Mouse (Mus musculus): ENCODE data around the gene Fbxo28.

Fbxo28 gene

GRCm38 (mm10) chr1:182288601-182289000 is 52.8 kb downstream of the Fbxo28 start:
- no peak for DNase-seq (ENCODE audit: low read depth, low spot score)

GRCm38 (mm10) chr1:182287781-182288180 is 53.6 kb downstream of the Fbxo28 start:
- DNase-seq (ENCODE audit: low read depth, low spot score) = no peak

- DNase-seq (ENCODE audit: low read depth, low spot score) = no peak
These were observed 56.6 kb downstream of the Fbxo28 start for GRCm38 (mm10) chr1:182284795-182285194.

GRCm38 (mm10) chr1:182283231-182283630 is 58.2 kb downstream of the Fbxo28 start:
- no peak for DNase-seq (ENCODE audit: low read depth, low spot score)

GRCm38 (mm10) chr1:182282091-182283075 is 59.0 kb downstream of the Fbxo28 start, which contains the start of gene Degs1:
TSS of gene Degs1 (minus strand) at chr1:182282804.
- peak; percentile 94 for DNase-seq (ENCODE audit: low read depth, low spot score)

- peak; percentile 59 for DNase-seq (ENCODE audit: low read depth, low spot score)
These were observed 60.1 kb downstream of the Fbxo28 start for GRCm38 (mm10) chr1:182281251-182281711.

GRCm38 (mm10) chr1:182280577-182280976 is 60.9 kb downstream of the Fbxo28 start:
- no peak for DNase-seq (ENCODE audit: low read depth, low spot score)

- DNase-seq (ENCODE audit: low read depth, low spot score) = no peak
These were observed 61.4 kb downstream of the Fbxo28 start for GRCm38 (mm10) chr1:182280046-182280445.

- no peak for DNase-seq (ENCODE audit: low read depth, low spot score)
These were observed 62.0 kb downstream of the Fbxo28 start for GRCm38 (mm10) chr1:182279436-182279835.

GRCm38 (mm10) chr1:182275109-182275508 is 66.3 kb downstream of the Fbxo28 start:
- DNase-seq (ENCODE audit: low read depth, low spot score) = no peak

GRCm38 (mm10) chr1:182271632-182272031 is 69.8 kb downstream of the Fbxo28 start:
- DNase-seq (ENCODE audit: low read depth, low spot score) = no peak

- DNase-seq (ENCODE audit: low read depth, low spot score) = no peak
These were observed 70.3 kb downstream of the Fbxo28 start for GRCm38 (mm10) chr1:182271130-182271529.

- DNase-seq (ENCODE audit: low read depth, low spot score) = no peak
These were observed 73.1 kb downstream of the Fbxo28 start for GRCm38 (mm10) chr1:182268317-182268716.

- no peak for DNase-seq (ENCODE audit: low read depth, low spot score)
These were observed 75.4 kb downstream of the Fbxo28 start for GRCm38 (mm10) chr1:182266028-182266525.
